Mouse (Mus musculus) midbrain, embryonic 14.5 days (tissue): ENCODE measurements around the gene Gpr149. TPM values are rescaled to one million over a fixed set of nuclear protein-coding genes. Genes with fewer than 3 reads are reported as not detected.

Experiments
- ATAC-seq: fragments of 200-750 bp; cut with Nextera tagmentation; 2 replicates; pipeline ENCODE4 v1.8.0; 2017; ENCODE audit warnings: moderate number of reproducible peaks, moderate library complexity; ENCODE audit not compliant: low FRiP score, low TSS enrichment
- DNase-seq: peaks from one replicate; pipeline ENCODE4 v3.0.0-alpha.2; 2015
- H3K27ac ChIP-seq: fragments of 300-500 bp; sonication (generic); replicated peaks from 2 replicates; pipeline ENCODE4 v1.5.1; 2014; ENCODE audit warnings: mild to moderate bottlenecking, low read depth, low read length, moderate library complexity
- H3K27me3 ChIP-seq: fragments of 300-500 bp; sonication (generic); 2 replicates; pipeline ENCODE4 v1.6.1; 2014; ENCODE audit warnings: low read length, control low read depth, mixed read lengths; ENCODE audit not compliant: control insufficient read depth, insufficient read depth
- H3K36me3 ChIP-seq: fragments of 300-500 bp; sonication (generic); 2 replicates; pipeline ENCODE4 v1.6.1; 2014; ENCODE audit warnings: low read length, control low read depth; ENCODE audit not compliant: control insufficient read depth, insufficient read depth
- H3K4me1 ChIP-seq: fragments of 300-500 bp; sonication (generic); 2 replicates; pipeline ENCODE4 v1.6.1; 2014; ENCODE audit warnings: mild to moderate bottlenecking, antibody characterized with exemption, low read length, control low read depth; ENCODE audit not compliant: control insufficient read depth, insufficient read depth
- H3K4me2 ChIP-seq: fragments of 300-500 bp; sonication (generic); 2 replicates; pipeline ENCODE4 v1.6.1; 2014; ENCODE audit warnings: mild to moderate bottlenecking, low read length, moderate library complexity
- H3K4me3 ChIP-seq: fragments of 300-500 bp; sonication (generic); replicated peaks from 2 replicates; pipeline ENCODE4 v1.5.1; 2014; ENCODE audit warnings: low read depth, low read length
- H3K9ac ChIP-seq: fragments of 300-500 bp; sonication (generic); replicated peaks from 2 replicates; pipeline ENCODE4 v1.6.1; 2014; ENCODE audit warnings: mild to moderate bottlenecking, low read length, moderate library complexity
- H3K9me3 ChIP-seq: fragments of 300-500 bp; sonication (generic); 2 replicates; pipeline ENCODE4 v1.6.1; 2016; ENCODE audit warnings: low read length, control low read depth, mixed read lengths; ENCODE audit not compliant: control insufficient read depth
- WGBS: fragments of 180-500 bp; shearing (Covaris S2); extraction: QIAGEN DNeasy Blood & Tissue Kit; methylation state at CpG from one replicate; pipeline ENCODE4 v1.1.7; 2014; 5-methylcytosine and 5-hydroxymethylcytosine counted together
- polyA plus RNA-seq: library from polyadenylated mRNA; unstranded; fragments of >200 nt; fragmentation: Nextera tagmentation; extraction: Ambion mirVana; gene quantifications from 2 replicates; pipeline ENCODE4 v1.2.1, GENCODE M21; 2014

Gene Gpr149
- polyA plus RNA-seq, 1 experiment from 2014 or later: 3.2 TPM

- H3K4me3 ChIP-seq: no peak overlapping the region
- no peak overlapping the region for H3K9ac ChIP-seq
- no peaks in the 10 kb centered on the region for H3K36me3 ChIP-seq
- no peak overlapping the region for H3K4me2 ChIP-seq
- H3K9me3 ChIP-seq: no peaks in the 10 kb centered on the region
- H3K27ac ChIP-seq: no peak overlapping the region
- WGBS: 79% methylated on average over 5 of the region's 5 CpGs
- H3K27me3 ChIP-seq: no peaks in the 10 kb centered on the region
- DNase-seq (peak; percentile 2), ATAC-seq (no peak)
- no peaks in the 10 kb centered on the region for H3K4me1 ChIP-seq
Observed at GRCm38 (mm10) chr3:62527593-62527992, 77.3 kb downstream of the Gpr149 start.

- H3K9ac ChIP-seq: no peak overlapping the region
- H3K4me2 ChIP-seq: no peak overlapping the region
- ATAC-seq (no peak), DNase-seq (peak; percentile 83)
- H3K4me1 ChIP-seq: no peaks in the 10 kb centered on the region
- H3K36me3 ChIP-seq: no peaks in the 10 kb centered on the region
- no peak overlapping the region for H3K4me3 ChIP-seq
- no peaks in the 10 kb centered on the region for H3K27me3 ChIP-seq
- H3K9me3 ChIP-seq: no peaks in the 10 kb centered on the region
- H3K27ac ChIP-seq: no peak overlapping the region
- WGBS: 44% methylated on average over 4 of the region's 4 CpGs
Observed at GRCm38 (mm10) chr3:62527160-62527559, 77.8 kb downstream of the Gpr149 start.

- Histone ChIP-seq H3K4me3 (peak overlapping the region; percentile 89), H3K9ac (no peak overlapping the region), H3K9me3 (no peaks in the 10 kb centered on the region), H3K4me1 (peaks cover 16% of the 10 kb centered on the region), H3K36me3 (no peaks in the 10 kb centered on the region), H3K27ac (no peak overlapping the region), H3K4me2 (peak overlapping the region; percentile 85), H3K27me3 (no peaks in the 10 kb centered on the region)
- WGBS: 38% methylated on average over 5 of the region's 5 CpGs
- DNase-seq: no peak
- peak; percentile 36 for ATAC-seq
Observed at GRCm38 (mm10) chr3:62507206-62507647, 97.7 kb downstream of the Gpr149 start.

DNA sequence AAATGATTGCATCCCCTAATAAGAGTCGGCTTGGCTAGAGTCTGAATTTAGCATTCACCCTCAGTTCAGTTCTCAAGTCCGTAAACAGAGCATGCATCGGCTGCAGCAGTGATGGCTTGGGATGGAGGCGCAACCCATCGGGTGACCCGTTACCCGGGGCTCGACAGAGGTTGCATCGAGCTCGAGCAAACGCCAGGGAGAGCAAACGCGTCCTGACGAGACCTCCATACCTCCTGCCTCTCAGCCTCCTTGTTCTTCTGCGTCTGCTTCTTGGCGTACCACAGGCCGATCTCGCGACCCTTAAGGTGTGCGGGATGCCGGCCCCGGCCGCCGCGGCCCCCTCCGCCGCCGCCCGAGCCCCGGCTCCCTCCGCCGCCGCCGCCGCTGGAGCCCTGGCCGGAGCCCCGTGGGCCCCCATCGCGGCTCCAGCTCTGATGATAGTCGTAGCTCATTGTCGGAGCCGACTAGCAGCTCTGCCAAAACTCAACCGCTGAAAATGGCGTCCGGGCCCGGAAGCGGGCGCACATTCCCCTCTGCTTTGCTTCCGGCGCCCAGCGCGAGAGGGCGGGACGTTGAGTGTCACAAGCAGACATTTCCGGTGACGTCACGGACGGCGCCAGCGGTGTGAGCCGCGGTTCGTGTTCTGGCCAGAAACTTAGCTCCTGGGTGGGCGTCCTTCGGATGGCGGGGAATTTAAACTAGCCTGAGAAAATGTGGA is 98.3 kb downstream of the Gpr149 start, which contains the start of gene Dhx36:
Dhx36 (minus strand) TSS at position 517 of the 718 bp plus-strand sequence.
- Histone ChIP-seq H3K4me2 (peak within 1 kb of the TSS; percentile 85), H3K9ac (peak within 1 kb of the TSS; percentile 90), H3K27me3 (no peaks in the 10 kb centered on the region), H3K4me3 (peak within 1 kb of the TSS; percentile 89), H3K36me3 (no peaks in the 10 kb centered on the region), H3K4me1 (peaks cover 16% of the 10 kb centered on the region), H3K9me3 (no peaks in the 10 kb centered on the region), H3K27ac (peak within 1 kb of the TSS; percentile 98)
- DNase-seq (peak; percentile 100), ATAC-seq (peak; percentile 99)
- WGBS: under 1% methylated on average over 66 of the region's 66 CpGs

- H3K4me2 ChIP-seq: peak overlapping the region; percentile 85
- peak overlapping the region; percentile 89 for H3K4me3 ChIP-seq
- H3K36me3 ChIP-seq: peaks cover 11% of the 10 kb centered on the region
- H3K4me1 ChIP-seq: peaks cover 16% of the 10 kb centered on the region
- peak overlapping the region; percentile 90 for H3K9ac ChIP-seq
- H3K27me3 ChIP-seq: no peaks in the 10 kb centered on the region
- no peak for DNase-seq
- no peaks in the 10 kb centered on the region for H3K9me3 ChIP-seq
- H3K27ac ChIP-seq: no peak overlapping the region
- 84% methylated on average over 5 of the region's 5 CpGs for WGBS
- ATAC-seq: no peak
Observed at GRCm38 (mm10) chr3:62505166-62505900, 99.6 kb downstream of the Gpr149 start.

GRCm38 (mm10) chr3:62499327-62499726 is 105.6 kb downstream of the Gpr149 start:
- WGBS: 74% methylated on average over 4 of the region's 4 CpGs
- Histone ChIP-seq H3K4me2 (no peak overlapping the region), H3K4me1 (no peaks in the 10 kb centered on the region; the same call in 1 of the 2 replicates), H3K9me3 (no peaks in the 10 kb centered on the region), H3K9ac (no peak overlapping the region), H3K27me3 (no peaks in the 10 kb centered on the region), H3K4me3 (no peak overlapping the region), H3K36me3 (peaks cover 54% of the 10 kb centered on the region), H3K27ac (no peak overlapping the region)
- DNase-seq (no peak), ATAC-seq (no peak)

- H3K9ac ChIP-seq: no peak overlapping the region
- DNase-seq: no peak
- H3K27ac ChIP-seq: no peak overlapping the region
- no peak for ATAC-seq
- peaks cover 70% of the 10 kb centered on the region for H3K36me3 ChIP-seq
- H3K4me1 ChIP-seq: no peaks in the 10 kb centered on the region
- H3K27me3 ChIP-seq: no peaks in the 10 kb centered on the region
- WGBS: 90% methylated on average over 6 of the region's 6 CpGs
- H3K4me2 ChIP-seq: no peak overlapping the region
- no peak overlapping the region for H3K4me3 ChIP-seq
- no peaks in the 10 kb centered on the region for H3K9me3 ChIP-seq
Observed at GRCm38 (mm10) chr3:62492568-62492967, 112.4 kb downstream of the Gpr149 start.

DNA sequence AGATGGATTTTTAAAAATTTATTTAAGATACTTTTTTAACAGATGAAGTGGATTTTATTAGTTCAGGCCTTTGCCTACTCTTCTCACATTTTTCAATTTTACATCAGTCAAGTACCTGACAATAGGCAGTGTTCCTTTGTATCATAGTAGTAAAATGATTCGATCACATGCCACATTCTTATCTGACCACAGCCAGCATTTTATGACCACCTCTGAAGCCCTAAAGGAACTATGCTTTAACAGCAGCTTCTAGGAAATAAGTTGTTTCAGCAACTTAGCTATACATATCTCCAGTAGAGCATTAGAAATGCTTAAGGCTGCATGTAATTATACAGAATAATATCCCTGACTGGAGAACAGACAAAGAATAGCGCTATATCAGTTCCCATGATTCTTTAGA is 120.6 kb downstream of the Gpr149 start:
- peaks cover 56% of the 10 kb centered on the region for H3K36me3 ChIP-seq
- no peaks in the 10 kb centered on the region for H3K27me3 ChIP-seq
- no peaks in the 10 kb centered on the region for H3K9me3 ChIP-seq
- no peak overlapping the region for H3K27ac ChIP-seq
- no peaks in the 10 kb centered on the region for H3K4me1 ChIP-seq
- ATAC-seq (no peak), DNase-seq (no peak)
- H3K9ac ChIP-seq: no peak overlapping the region
- 98% methylated on average over 2 of the region's 2 CpGs for WGBS
- H3K4me2 ChIP-seq: no peak overlapping the region
- no peak overlapping the region for H3K4me3 ChIP-seq
